ENCODE assay signal across 12 mouse cellular contexts in the genomic region with DNA sequence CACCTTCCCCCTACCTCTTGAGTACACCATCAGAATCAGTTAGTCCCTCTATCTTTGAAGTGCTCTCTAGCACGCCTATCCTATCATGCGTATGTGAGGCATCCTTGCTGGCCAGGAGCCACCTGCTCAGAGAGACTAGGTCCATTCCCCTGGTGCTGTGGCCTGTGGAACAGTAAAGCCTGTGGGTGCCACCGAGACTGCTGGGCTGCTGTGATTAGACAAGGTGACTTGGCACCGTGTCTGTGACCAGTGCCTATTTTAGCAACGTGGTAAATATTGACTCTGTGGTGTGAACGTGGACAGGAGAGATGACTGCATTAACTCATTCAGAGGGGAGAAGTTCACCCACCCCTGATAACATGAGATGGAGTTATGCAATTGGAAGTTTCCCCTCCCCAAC. TPM values are rescaled to one million over a fixed set of nuclear protein-coding genes. Genes with fewer than 3 reads are reported as not detected.
DNase-seq lines count a peak whose midpoint lies in the region; ATAC-seq and TF ChIP-seq lines count a peak whose summit lies in the region.
"Had no signal": no experiment of that assay in that cellular context is flagged by ENCODE, and none has a peak within 500 bp of the region (broad histone marks: within the 10 kb centered on the region; RNA-seq: fewer than 3 reads in every experiment).

No protein-coding gene starts in this region.

- TF ChIP-seq CTCF in liver, embryonic 14.5 days (IDR thresholded peaks at IDR 0.05; ENCODE audit: low read depth), result no peak

- H3K27me3 ChIP-seq in erythroblast, embryonic 14.5 days (ENCODE audit: control insufficient read depth), result no peaks in the 10 kb centered on the region
- H3K27me3 ChIP-seq in heart, embryonic 10.5 days (ENCODE audit: insufficient read depth, poor library complexity, severe bottlenecking), result no peaks in the 10 kb centered on the region
- no peaks in the 10 kb centered on the region for H3K27me3 ChIP-seq in liver, embryonic 14.5 days (ENCODE audit: control insufficient read depth, insufficient read depth, low read length)

- no peak for DNase-seq in heart, embryonic 10.5 days (ENCODE audit: low spot score)
- DNase-seq in liver, embryonic 14.5 days (ENCODE audit: low read depth in 3 of 3, low spot score in 3 of 3), result peak in 2 of 3 experiments; percentile 48 to 57
- peak; percentile 62 for DNase-seq in skeletal muscle tissue, adult 2 months (ENCODE audit: low read depth, low spot score)
- no peak for DNase-seq in ovary, adult 18-20 months (ENCODE audit: low spot score)
- no peak for DNase-seq in testis, postnatal 14 days (ENCODE audit: low spot score)
- DNase-seq: adrenal gland, postnatal 14 days; cerebellum, postnatal 36 days; kidney, postnatal 4 days had no signal

- TF ChIP-seq EP300 in liver, embryonic 14.5 days (IDR thresholded peaks at IDR 0.05; ENCODE audit: low read depth), result peak; percentile 68

- H3K9ac ChIP-seq in liver, embryonic 14.5 days (replicated peaks), result no peak overlapping the region
- H3K9ac ChIP-seq: hindbrain, embryonic 14.5 days had no signal

- peak overlapping the region; percentile 54 for H3K4me3 ChIP-seq in erythroblast, embryonic 14.5 days (replicated peaks)
- no peak overlapping the region for H3K4me3 ChIP-seq in heart, embryonic 10.5 days
- H3K4me3 ChIP-seq in liver, embryonic 14.5 days (ENCODE audit: insufficient read depth in 1 of 2, low read depth in 2 of 2, low read length in 2 of 2), result no peak overlapping the region

- H3K27ac ChIP-seq in heart, embryonic 10.5 days, result peak overlapping the region; percentile 62; the same call in 1 of the 2 replicates
- H3K27ac ChIP-seq in liver, embryonic 14.5 days, result peak overlapping the region; percentile 98
- H3K27ac ChIP-seq: hindbrain, embryonic 14.5 days had no signal

- peaks cover 98% of the 10 kb centered on the region for H3K4me1 ChIP-seq in erythroblast, embryonic 14.5 days (ENCODE audit: control insufficient read depth)
- peaks cover 29% of the 10 kb centered on the region for H3K4me1 ChIP-seq in heart, embryonic 10.5 days
- peaks cover 74 to 76% of the 10 kb centered on the region in 2 experiments for H3K4me1 ChIP-seq in liver, embryonic 14.5 days (replicated peaks; ENCODE audit: control insufficient read depth in 2 of 2, insufficient read depth in 2 of 2, low read length in 1 of 2)

- peak; percentile 28 for ATAC-seq in liver, embryonic 14.5 days (ENCODE audit: insufficient read depth)
- no peak for ATAC-seq in monocyte, adult 5-6 weeks (replicated peaks; ENCODE audit: insufficient number of reproducible peaks, low FRiP score, low TSS enrichment, poor library complexity, severe bottlenecking)
- ATAC-seq: forebrain, embryonic 14.5 days had no signal

- H3K9me3 ChIP-seq in erythroblast, embryonic 14.5 days (ENCODE audit: control insufficient read depth, low read length), result no peaks in the 10 kb centered on the region
- no peaks in the 10 kb centered on the region for H3K9me3 ChIP-seq in heart, embryonic 10.5 days
- no peaks in the 10 kb centered on the region for H3K9me3 ChIP-seq in liver, embryonic 14.5 days (ENCODE audit: control insufficient read depth, low read length)

- H3K4me2 ChIP-seq in liver, embryonic 14.5 days (ENCODE audit: low read depth), result peak overlapping the region; percentile 20; the same call in 1 of the 2 replicates
- H3K4me2 ChIP-seq: hindbrain, embryonic 14.5 days had no signal

- 57% methylated on average over 6 of the region's 6 CpGs for WGBS in heart, embryonic 10.5 days
- 29% methylated on average over 6 of the region's 6 CpGs for WGBS in liver, embryonic 14.5 days (ENCODE audit: insufficient replicate concordance)

- peaks cover 82% of the 10 kb centered on the region for H3K36me3 ChIP-seq in erythroblast, embryonic 14.5 days (ENCODE audit: control insufficient read depth)
- no peaks in the 10 kb centered on the region for H3K36me3 ChIP-seq in heart, embryonic 10.5 days
- H3K36me3 ChIP-seq in liver, embryonic 14.5 days (replicated peaks; ENCODE audit: control insufficient read depth, insufficient read depth, low read depth), result no peaks in the 10 kb centered on the region

RNA-seq across cellular contexts. Expression of gene Dapk2, which starts 21.8 kb away (rescaled TPM):
- polyA plus RNA-seq in erythroblast, embryonic 14.5 days (2012), result 7.8 and 10.8 TPM in 2 replicates
- polyA plus RNA-seq in heart, embryonic 10.5 days (2016; fragmentation: Nextera tagmentation; extraction: Ambion mirVana), result 7.8 and 8.5 TPM in 2 replicates
- 7.3 and 11.7 TPM in 2 replicates for polyA plus RNA-seq in liver, embryonic 14.5 days (2012; rRNA removed)
- polyA plus RNA-seq in liver, embryonic 14.5 days (2014; fragmentation: Nextera tagmentation; extraction: Ambion mirVana), result 24.6 and 25.2 TPM in 2 replicates
- total RNA-seq in monocyte, adult 5-6 weeks (2017), result 15.3 to 32.1 TPM (median 19.4 TPM) in 3 replicates

RNA-seq across cellular contexts. Expression of gene Ciao2a, which starts 53.4 kb away (rescaled TPM):
- polyA plus RNA-seq in erythroblast, embryonic 14.5 days (2012), result 2.5 and 3.8 TPM in 2 replicates
- 174 TPM in 2 replicates for polyA plus RNA-seq in heart, embryonic 10.5 days (2016; fragmentation: Nextera tagmentation; extraction: Ambion mirVana)
- 32.3 and 50.1 TPM in 2 replicates for polyA plus RNA-seq in liver, embryonic 14.5 days (2012; rRNA removed)
- polyA plus RNA-seq in liver, embryonic 14.5 days (2014; fragmentation: Nextera tagmentation; extraction: Ambion mirVana), result 129 and 132 TPM in 2 replicates
- total RNA-seq in monocyte, adult 5-6 weeks (2017), result 112 to 213 TPM (median 210 TPM) in 3 replicates

RNA-seq across cellular contexts. Expression of gene Snx1, which starts 53.4 kb away (rescaled TPM):
- polyA plus RNA-seq in erythroblast, embryonic 14.5 days (2012), result 11.0 and 14.6 TPM in 2 replicates
- polyA plus RNA-seq in heart, embryonic 10.5 days (2016; fragmentation: Nextera tagmentation; extraction: Ambion mirVana), result 81.9 and 101 TPM in 2 replicates
- 31.8 and 47.7 TPM in 2 replicates for polyA plus RNA-seq in liver, embryonic 14.5 days (2012; rRNA removed)
- 66.0 and 68.3 TPM in 2 replicates for polyA plus RNA-seq in liver, embryonic 14.5 days (2014; fragmentation: Nextera tagmentation; extraction: Ambion mirVana)
- 118 to 143 TPM (median 135 TPM) in 3 replicates for total RNA-seq in monocyte, adult 5-6 weeks (2017)

Comparison
In these comparisons a context has a peak if more than half of its experiments do, and no peak if none do; other contexts are left out.
1. DNase-seq: peak in liver, embryonic 14.5 days (2 of 3) and skeletal muscle tissue, adult 2 months (single experiment); none in heart, embryonic 10.5 days (single experiment), ovary, adult 18-20 months (single experiment) and testis, postnatal 14 days (single experiment).